Mouse (Mus musculus) heart, embryonic 13.5 days (tissue): ENCODE results near the gene Gm14226. TPM values are rescaled to one million over a fixed set of nuclear protein-coding genes. Genes with fewer than 3 reads are reported as not detected.
"Not testable (repeated sequence)": the region's sequence is repeated elsewhere in the genome, so short reads cannot be mapped to it uniquely, and the experiment has no call there.

Experiments
- ATAC-seq: fragments of 200-750 bp; cut with Nextera tagmentation; 2 replicates; pipeline ENCODE4 v1.8.0; 2017; ENCODE audit warnings: moderate TSS enrichment; ENCODE audit not compliant: insufficient number of reproducible peaks, low FRiP score, low TSS enrichment; ENCODE audit errors: extremely low read depth
- H3K27ac ChIP-seq: fragments of 300-500 bp; sonication (generic); replicated peaks from 2 replicates; pipeline ENCODE4 v1.5.1; 2015; ENCODE audit warnings: moderate library complexity, mild to moderate bottlenecking, inconsistent platforms
- H3K27me3 ChIP-seq: fragments of 300-500 bp; sonication (generic); replicated peaks from 2 replicates; pipeline ENCODE4 v1.6.1; 2015; ENCODE audit warnings: mild to moderate bottlenecking, inconsistent platforms
- H3K36me3 ChIP-seq: fragments of 300-500 bp; sonication (generic); 2 replicates; pipeline ENCODE4 v1.6.1; 2015; ENCODE audit warnings: mild to moderate bottlenecking, inconsistent platforms
- H3K4me1 ChIP-seq: fragments of 300-500 bp; sonication (generic); 2 replicates; pipeline ENCODE4 v1.6.1; 2015; ENCODE audit warnings: inconsistent platforms
- H3K4me2 ChIP-seq: fragments of 300-500 bp; sonication (generic); 2 replicates; pipeline ENCODE4 v1.6.1; 2015; ENCODE audit warnings: inconsistent platforms, mild to moderate bottlenecking, moderate library complexity
- H3K4me3 ChIP-seq: fragments of 300-500 bp; sonication (generic); 2 replicates; pipeline ENCODE4 v1.5.1; 2015; ENCODE audit warnings: moderate library complexity, mild to moderate bottlenecking, inconsistent platforms
- H3K9ac ChIP-seq: fragments of 300-500 bp; sonication (generic); 2 replicates; pipeline ENCODE4 v1.6.1; 2015; ENCODE audit warnings: inconsistent platforms, mild to moderate bottlenecking, moderate library complexity
- H3K9me3 ChIP-seq: fragments of 300-500 bp; sonication (generic); 2 replicates; pipeline ENCODE4 v1.6.1; 2016; ENCODE audit warnings: inconsistent platforms
- WGBS: fragments of 180-500 bp; shearing (Covaris S2); methylation state at CpG from one replicate; pipeline ENCODE4 v1.1.7; 2015; ENCODE audit warnings: mixed read lengths; 5-methylcytosine and 5-hydroxymethylcytosine counted together
- polyA plus RNA-seq: library from polyadenylated mRNA; unstranded; fragments of >200 nt; fragmentation: Nextera tagmentation; extraction: Ambion mirVana; gene quantifications from 2 replicates; pipeline ENCODE4 v1.2.1, GENCODE M21; 2015

Gm14226 gene
- polyA plus RNA-seq, 1 experiment from 2014 or later = 0.37 TPM

DNA sequence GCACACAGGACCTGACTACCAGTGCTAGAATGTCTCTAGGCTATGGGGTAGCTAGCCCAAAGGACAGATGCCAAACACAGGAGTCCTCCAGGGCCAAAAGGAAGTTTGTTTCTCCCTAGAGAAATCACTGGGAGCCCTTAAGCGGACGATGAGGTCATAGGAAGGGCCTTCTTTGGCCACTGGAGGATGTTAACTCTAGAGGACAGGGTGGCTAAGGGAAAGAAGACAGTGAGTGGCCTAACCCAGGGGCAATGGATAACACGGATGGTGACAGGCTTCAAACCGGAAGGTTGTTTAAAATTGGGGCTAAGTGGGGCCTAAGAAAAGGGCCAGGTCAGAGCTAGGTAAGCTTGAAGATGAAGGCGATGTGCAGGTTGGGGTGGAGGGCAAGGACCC is 32.0 kb downstream of the Gm14226 start:
- Histone ChIP-seq H3K4me3 (peak overlapping the region; percentile 60), H3K4me2 (peak overlapping the region; percentile 89), H3K4me1 (peaks cover 22% of the 10 kb centered on the region), H3K27ac (peak overlapping the region; percentile 51), H3K9me3 (no peaks in the 10 kb centered on the region), H3K27me3 (no peaks in the 10 kb centered on the region), H3K36me3 (no peaks in the 10 kb centered on the region), H3K9ac (peak overlapping the region; percentile 83)
- WGBS = 24% methylated on average over 5 of the region's 5 CpGs
- no peak for ATAC-seq

DNA sequence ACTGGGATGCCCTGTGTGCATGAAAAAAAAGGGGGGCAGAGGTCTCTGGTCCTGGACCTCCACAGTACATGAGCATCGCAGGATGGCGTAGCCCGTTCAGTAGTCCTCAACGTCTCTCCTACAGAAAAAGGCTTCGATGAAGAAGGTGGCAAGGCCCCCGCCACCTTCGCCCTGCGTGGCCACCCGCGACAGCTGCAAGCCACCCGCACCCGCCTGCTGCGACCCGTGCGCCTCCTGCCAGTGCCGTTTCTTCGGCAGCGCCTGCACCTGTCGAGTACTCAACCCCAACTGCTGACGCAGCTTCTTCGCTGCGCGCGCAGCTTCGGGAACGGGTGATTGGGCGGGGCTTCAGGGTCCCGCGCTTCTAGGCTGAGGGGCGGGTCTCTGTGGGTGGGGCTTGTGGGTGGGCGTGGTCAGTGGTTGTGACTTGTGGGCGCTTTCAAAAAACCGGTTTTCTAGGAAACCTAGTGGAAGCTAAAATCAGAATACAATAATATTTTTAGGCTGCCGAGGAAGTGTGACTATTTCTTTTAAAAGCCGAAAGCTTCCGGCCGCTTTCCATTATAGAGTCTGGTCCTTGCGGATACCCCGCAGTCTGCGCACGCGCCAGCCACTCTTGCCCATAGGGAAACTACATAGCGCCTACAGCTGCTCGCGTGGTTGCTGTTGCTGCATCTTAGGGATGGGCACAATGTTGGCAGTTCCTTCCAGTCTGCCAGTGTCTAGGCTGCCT is 32.6 kb downstream of the Gm14226 start:
- Histone ChIP-seq H3K9ac (peak overlapping the region; percentile 83), H3K4me1 (peaks cover 22% of the 10 kb centered on the region), H3K9me3 (no peaks in the 10 kb centered on the region), H3K4me2 (peak overlapping the region; percentile 89), H3K27me3 (no peaks in the 10 kb centered on the region), H3K36me3 (no peaks in the 10 kb centered on the region), H3K27ac (peak overlapping the region; percentile 69), H3K4me3 (peak overlapping the region; percentile 60)
- peak; percentile 94 for ATAC-seq
- 2% methylated on average over 45 of the region's 45 CpGs for WGBS

DNA sequence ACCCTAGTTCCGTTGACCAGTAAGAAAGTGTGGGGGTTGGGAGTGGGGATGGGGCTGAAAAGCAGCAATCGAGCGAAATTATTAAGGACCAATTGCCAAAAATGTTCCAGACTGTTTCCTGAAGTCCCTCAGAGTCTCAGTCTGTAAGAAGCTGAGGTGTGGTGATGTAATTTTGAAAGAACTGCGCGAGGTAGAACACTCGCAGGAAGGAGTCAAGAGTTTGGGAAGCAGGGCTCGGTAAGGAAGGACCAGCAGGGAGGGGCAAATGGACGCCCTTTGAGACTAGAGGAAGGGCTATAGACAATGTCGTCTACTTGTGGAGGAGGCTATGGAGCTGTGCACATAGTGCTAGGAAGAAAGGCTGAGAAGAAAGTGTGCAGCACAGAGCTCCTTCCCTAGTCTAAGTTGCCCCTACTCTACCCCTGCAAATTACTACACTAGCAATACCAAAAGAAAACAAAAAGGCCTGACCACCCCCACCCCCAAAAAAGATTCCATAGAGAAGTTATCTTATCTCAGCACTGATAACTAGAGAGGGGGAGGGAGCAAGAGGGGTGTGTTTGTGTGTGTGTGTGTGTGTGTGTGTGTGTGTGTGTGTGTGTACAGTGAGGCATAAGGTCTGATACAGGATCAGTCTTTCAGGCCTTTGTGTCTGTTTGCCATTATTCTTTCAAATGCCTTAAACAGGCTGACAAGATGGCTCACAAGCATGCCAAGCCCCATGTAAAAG is 33.7 kb downstream of the Gm14226 start:
- H3K36me3 ChIP-seq = no peaks in the 10 kb centered on the region

DNA sequence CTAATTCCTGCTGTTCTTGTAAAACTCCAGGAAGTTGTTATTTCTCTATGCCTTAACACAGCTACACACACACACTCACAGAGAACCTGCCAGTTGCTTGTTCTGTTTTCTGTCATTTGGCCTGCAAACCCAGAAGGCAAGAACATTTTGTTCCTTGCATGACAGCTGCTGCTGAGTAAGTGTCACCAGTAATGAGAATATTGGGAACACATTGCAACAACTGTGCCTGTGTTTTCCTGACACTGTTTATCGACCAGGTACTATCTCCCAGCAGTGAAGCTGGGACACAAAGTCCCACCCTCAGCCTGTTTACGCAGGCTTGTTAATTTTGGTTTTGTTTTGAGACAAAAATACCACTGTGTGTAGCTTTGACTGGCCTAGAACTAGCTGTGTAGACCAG is 34.6 kb downstream of the Gm14226 start:
- Histone ChIP-seq H3K4me2 (no peak overlapping the region), H3K27me3 (no peaks in the 10 kb centered on the region), H3K9me3 (no peaks in the 10 kb centered on the region), H3K27ac (no peak overlapping the region), H3K4me1 (peaks cover 19% of the 10 kb centered on the region), H3K4me3 (no peak overlapping the region), H3K36me3 (no peaks in the 10 kb centered on the region), H3K9ac (no peak overlapping the region)
- WGBS = 52% methylated on average over 2 of the region's 2 CpGs
- ATAC-seq = no peak

More for the DNA sequence above, 33.7 kb downstream of the Gm14226 start:
- Histone ChIP-seq H3K4me2 (peak overlapping the region; percentile 89), H3K9me3 (no peaks in the 10 kb centered on the region), H3K9ac (peak overlapping the region; percentile 83), H3K4me3 (peak overlapping the region; percentile 60), H3K27me3 (no peaks in the 10 kb centered on the region), H3K27ac (peak overlapping the region; percentile 69), H3K4me1 (peaks cover 22% of the 10 kb centered on the region)
- ATAC-seq = no peak
- WGBS = 9% methylated on average over 9 of the region's 9 CpGs

DNA sequence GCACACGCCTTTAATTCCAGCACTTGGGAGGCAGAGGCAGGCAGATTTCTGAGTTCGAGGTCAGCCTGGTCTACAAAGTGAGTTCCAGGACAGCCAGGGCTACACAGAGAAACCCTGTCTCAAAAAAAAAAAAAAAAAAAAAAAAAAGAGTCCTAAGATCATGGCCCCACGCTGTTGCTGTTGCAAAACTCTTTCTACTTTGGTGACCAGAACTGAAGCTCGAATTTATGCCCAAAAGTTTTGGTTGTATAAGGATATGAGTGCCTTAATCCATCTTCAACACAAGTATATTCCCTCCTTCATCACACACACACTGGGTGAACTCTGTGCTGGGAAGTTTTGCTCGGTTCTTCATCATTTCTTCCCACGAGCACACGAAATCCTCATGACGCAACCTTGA is 35.4 kb downstream of the Gm14226 start:
- not testable (repeated sequence) for H3K9me3 ChIP-seq, H3K4me3 ChIP-seq, ATAC-seq, H3K4me2 ChIP-seq, H3K9ac ChIP-seq, H3K27ac ChIP-seq, H3K27me3 ChIP-seq, H3K36me3 ChIP-seq
- WGBS = 85% methylated on average over 8 of the region's 8 CpGs
- H3K4me1 ChIP-seq = peaks cover 18% of the 10 kb centered on the region

DNA sequence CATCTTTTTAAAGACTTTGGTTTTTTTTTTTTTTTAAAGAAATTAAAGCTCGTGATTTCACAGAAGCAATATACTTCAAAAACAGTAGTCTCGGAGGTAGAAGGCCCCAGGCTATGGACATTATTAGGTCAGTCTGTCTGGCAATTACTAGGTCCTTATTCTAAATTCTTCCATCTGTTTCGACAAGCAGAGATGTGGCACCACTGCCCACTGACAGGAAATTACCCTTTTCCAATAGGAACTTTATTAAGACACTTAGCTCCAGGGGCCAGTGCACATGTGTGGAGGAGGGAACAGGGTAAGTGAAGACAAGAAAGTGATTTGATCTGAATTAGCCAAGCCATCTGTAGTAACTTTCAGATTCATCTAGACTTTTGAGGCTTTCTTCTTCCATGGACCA is 36.6 kb downstream of the Gm14226 start:
- Histone ChIP-seq H3K9me3 (no peaks in the 10 kb centered on the region), H3K27me3 (no peaks in the 10 kb centered on the region), H3K4me3 (no peak overlapping the region), H3K27ac (no peak overlapping the region), H3K9ac (no peak overlapping the region), H3K36me3 (peaks cover 7% of the 10 kb centered on the region), H3K4me1 (peaks cover 18% of the 10 kb centered on the region), H3K4me2 (no peak overlapping the region)
- ATAC-seq = no peak
- WGBS = 74% methylated on average over 3 of the region's 3 CpGs

DNA sequence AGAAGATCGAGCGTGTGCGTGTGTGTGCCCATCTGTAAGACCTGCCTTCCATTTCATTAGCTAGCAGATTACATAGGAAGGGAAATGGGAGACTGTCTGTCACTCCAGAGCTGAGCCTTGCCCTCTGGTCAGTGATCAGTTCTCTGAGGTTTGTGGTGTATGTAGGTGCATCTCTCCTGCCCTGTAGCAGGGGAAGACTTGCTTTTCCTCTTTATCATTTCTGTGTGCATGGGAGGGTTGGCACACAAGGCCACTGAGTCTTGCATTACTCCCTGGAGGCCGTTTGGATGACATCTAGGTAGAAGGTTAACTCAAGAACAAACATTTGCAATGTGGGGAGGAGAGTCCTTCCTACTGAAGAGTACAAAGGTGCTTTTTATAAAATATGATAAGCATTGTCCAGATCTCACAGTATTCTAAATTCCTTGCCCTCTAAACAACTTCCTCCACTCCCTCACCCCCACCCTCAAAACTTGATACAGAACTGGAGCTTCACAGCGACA is 38.1 kb downstream of the Gm14226 start:
- Histone ChIP-seq H3K27me3 (no peaks in the 10 kb centered on the region), H3K36me3 (peaks cover 15% of the 10 kb centered on the region), H3K9me3 (no peaks in the 10 kb centered on the region), H3K9ac (no peak overlapping the region), H3K27ac (no peak overlapping the region), H3K4me2 (no peak overlapping the region), H3K4me1 (peaks cover 12% of the 10 kb centered on the region), H3K4me3 (no peak overlapping the region)
- WGBS = 66% methylated on average over 5 of the region's 5 CpGs
- no peak for ATAC-seq

DNA sequence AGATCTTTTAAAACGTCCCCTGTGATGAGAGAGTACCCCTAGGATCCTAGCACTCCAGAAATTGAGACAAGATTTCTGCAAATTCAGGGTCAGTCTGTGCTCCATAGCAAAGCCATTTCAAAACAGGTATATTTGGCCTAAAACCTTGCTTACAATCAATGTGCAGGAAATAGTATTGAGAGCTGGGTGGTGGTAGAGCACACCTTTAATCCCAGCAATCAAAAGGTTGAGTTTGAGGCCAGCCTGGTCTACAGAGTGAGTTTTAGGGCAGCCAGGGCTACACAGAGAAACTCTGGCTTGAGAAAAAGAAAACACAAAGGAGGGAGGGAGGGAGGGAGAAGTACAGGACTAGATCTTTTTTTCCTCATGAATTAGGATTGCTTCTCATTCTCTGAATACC is 39.3 kb downstream of the Gm14226 start:
- Histone ChIP-seq H3K4me2 (no peak overlapping the region), H3K4me3 (no peak overlapping the region), H3K27me3 (no peaks in the 10 kb centered on the region), H3K36me3 (peaks cover 27% of the 10 kb centered on the region), H3K9ac (no peak overlapping the region), H3K4me1 (no peaks in the 10 kb centered on the region), H3K27ac (no peak overlapping the region), H3K9me3 (no peaks in the 10 kb centered on the region)
- ATAC-seq = no peak
- WGBS = 57% methylated on average over 1 of the region's 1 CpGs

DNA sequence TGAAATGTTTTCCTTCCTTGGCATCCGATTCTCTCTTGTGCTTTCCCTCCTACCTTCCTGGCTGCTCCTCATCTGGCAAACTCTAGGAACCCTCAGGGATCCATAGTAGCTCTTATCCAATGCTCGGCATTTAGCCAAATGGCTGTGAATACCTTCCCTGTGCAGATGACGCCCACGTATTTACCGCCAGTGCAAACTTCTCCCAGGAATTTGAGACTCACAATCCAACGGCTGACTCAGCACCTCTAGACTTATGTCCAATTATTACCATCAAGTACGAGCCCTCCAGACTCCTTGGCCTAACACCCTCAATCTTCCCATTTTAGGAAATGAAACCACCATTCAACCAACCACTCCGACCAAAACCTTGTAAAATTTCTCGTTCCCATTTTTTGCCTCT is 53.0 kb downstream of the Gm14226 start:
- WGBS = 80% methylated on average over 9 of the region's 9 CpGs
- H3K9me3 ChIP-seq = no peaks in the 10 kb centered on the region
- H3K27ac ChIP-seq = no peak overlapping the region
- peaks cover 22% of the 10 kb centered on the region for H3K4me1 ChIP-seq
- H3K4me2 ChIP-seq = no peak overlapping the region
- ATAC-seq = no peak
- peaks cover 26% of the 10 kb centered on the region for H3K36me3 ChIP-seq
- H3K27me3 ChIP-seq = no peaks in the 10 kb centered on the region
- no peak overlapping the region for H3K9ac ChIP-seq
- H3K4me3 ChIP-seq = no peak overlapping the region

DNA sequence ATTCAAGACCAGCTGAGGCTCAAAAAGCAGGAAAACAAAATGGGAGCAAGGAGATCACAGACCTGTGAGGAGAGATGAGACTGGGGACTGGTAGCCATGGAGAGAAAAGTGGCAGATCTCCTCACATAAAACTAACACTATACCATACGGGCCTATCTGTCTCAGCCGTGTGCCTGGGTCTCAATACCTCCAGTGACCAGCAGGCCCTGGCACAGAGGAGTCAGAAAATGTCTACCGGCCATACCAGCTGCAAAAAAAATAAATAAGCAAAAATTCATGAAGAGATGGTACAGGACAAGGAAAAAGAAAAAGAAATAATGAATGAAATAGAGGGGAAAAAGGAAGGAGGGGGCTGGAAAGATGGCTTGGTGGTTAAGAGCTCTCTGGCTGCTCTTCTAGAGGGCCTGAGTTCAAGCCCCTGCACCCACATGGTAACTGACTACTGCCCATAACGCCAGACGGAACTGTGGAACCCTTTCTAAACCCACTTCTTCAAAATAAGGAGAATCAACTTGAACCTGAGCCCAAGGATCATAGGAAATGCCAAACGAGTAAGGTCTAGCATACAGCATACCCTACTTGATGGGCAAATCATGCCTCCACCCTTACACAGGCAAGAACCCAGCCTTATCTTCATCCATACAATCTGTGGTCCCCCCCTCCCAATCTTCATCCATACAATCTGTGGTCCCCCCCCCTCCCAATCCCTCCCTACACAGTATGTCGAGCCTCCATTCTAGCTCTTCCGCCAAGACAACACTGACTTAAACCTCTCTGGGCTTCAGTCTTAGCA is 54.5 kb downstream of the Gm14226 start:
- Histone ChIP-seq H3K36me3 (peaks cover 11% of the 10 kb centered on the region), H3K4me3 (no peak overlapping the region), H3K9ac (peak overlapping the region; percentile 93; the same call in 1 of the 2 replicates), H3K4me2 (peak overlapping the region; percentile 82), H3K4me1 (peaks cover 22% of the 10 kb centered on the region), H3K27me3 (no peaks in the 10 kb centered on the region), H3K27ac (no peak overlapping the region), H3K9me3 (no peaks in the 10 kb centered on the region)
- WGBS = 82% methylated on average over 8 of the region's 8 CpGs
- no peak for ATAC-seq

DNA sequence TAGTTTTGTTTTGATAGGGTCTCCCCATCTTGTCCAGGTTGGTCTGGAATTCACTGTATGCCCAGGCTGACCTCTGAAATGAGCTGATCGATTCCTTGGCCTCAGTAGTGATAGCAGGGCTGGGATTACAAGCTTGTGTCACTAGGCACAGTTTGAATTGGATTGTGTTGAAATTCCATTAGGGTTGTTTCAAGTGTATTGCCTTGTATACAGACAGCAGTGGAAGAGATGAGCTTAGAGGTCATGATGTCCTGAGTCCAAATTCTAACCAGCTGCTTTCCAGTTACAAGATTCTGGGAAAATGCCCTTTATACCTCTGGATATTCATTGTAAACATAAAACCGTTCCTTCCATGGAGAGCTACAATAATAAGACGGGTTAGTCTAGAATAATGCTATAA is 55.3 kb downstream of the Gm14226 start:
- Histone ChIP-seq H3K27me3 (no peaks in the 10 kb centered on the region), H3K4me2 (peak overlapping the region; percentile 82), H3K9ac (peak overlapping the region; percentile 93), H3K36me3 (peaks cover 3% of the 10 kb centered on the region), H3K9me3 (no peaks in the 10 kb centered on the region), H3K27ac (peak overlapping the region; percentile 69), H3K4me1 (peaks cover 22% of the 10 kb centered on the region), H3K4me3 (peak overlapping the region; percentile 82)
- 18% methylated on average over 3 of the region's 3 CpGs for WGBS
- ATAC-seq = no peak
